ENCODE assay signal across 17 mouse cellular contexts in the genomic region with DNA sequence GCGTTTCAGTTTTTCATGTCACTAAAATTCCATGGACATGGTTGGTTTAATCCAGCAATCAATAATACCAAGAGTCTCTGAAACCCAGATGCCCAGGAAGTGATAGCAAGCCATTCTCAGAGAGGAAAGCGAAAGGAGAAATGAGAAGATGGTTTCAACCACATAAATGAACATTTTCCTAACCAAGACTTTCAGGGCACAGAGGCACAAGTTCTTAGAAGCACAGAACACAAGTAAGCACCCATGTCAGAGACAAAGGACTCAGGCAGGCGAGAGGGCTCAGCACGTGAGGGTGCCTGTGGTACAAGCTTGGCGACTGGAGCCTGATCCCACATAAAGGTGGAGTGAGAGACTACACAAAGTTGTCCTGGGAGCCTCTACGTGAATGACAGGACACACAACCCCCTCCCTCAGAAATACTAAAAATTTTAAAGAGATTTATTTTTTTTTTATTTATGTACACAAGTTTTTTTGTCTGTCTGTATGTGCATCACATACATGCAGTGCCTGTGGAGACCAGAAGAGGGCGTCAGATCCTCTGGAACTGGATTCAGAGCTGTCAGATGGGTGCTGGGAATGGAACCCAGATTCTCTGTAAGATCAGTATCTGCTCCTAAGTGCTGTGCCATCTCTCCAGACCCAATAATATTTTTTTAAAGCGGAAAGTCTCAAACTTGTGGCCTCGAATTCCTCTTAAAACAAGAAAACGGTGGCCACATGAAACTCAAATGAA. TPM values are rescaled to one million over a fixed set of nuclear protein-coding genes. Genes with fewer than 3 reads are reported as not detected.
DNase-seq lines count a peak whose midpoint lies in the region; ATAC-seq and TF ChIP-seq lines count a peak whose summit lies in the region.
"Had no signal": no experiment of that assay in that cellular context is flagged by ENCODE, and none has a peak within 500 bp of the region (broad histone marks: within the 10 kb centered on the region; RNA-seq: fewer than 3 reads in every experiment).

No protein-coding gene starts in this region.

- H3K36me3 ChIP-seq in lung, postnatal 0 days (ENCODE audit: insufficient read depth, low read length) = no peaks in the 10 kb centered on the region
- no peaks in the 10 kb centered on the region for H3K36me3 ChIP-seq in splenic B cell, adult 2 months (ENCODE audit: control insufficient read depth, insufficient read depth, low read length, poor library complexity, severe bottlenecking)
- H3K36me3 ChIP-seq: embryonic facial prominence, embryonic 12.5 days; forebrain, embryonic 15.5 days; heart, embryonic 13.5 days had no signal

- TF ChIP-seq EP300 in lung, postnatal 0 days (IDR thresholded peaks at IDR 0.05) = no peak

- no peak overlapping the region for H3K27ac ChIP-seq in lung, postnatal 0 days (ENCODE audit: low read length)
- H3K27ac ChIP-seq: embryonic facial prominence, embryonic 12.5 days; forebrain, embryonic 15.5 days; heart, embryonic 13.5 days had no signal

- no peaks in the 10 kb centered on the region for H3K4me1 ChIP-seq in lung, postnatal 0 days (ENCODE audit: insufficient read depth, low read depth, low read length)
- H3K4me1 ChIP-seq in lung, adult 2 months (ENCODE audit: control insufficient read depth, insufficient read depth, low read length) = no peaks in the 10 kb centered on the region
- H3K4me1 ChIP-seq: embryonic facial prominence, embryonic 12.5 days; forebrain, embryonic 15.5 days had no signal

- no peaks in the 10 kb centered on the region for H3K9me3 ChIP-seq in lung, postnatal 0 days (ENCODE audit: low read length)
- H3K9me3 ChIP-seq: embryonic facial prominence, embryonic 12.5 days; forebrain, embryonic 15.5 days; heart, embryonic 13.5 days had no signal

- H3K9ac ChIP-seq in lung, postnatal 0 days (replicated peaks; ENCODE audit: low read depth) = no peak overlapping the region
- H3K9ac ChIP-seq: embryonic facial prominence, embryonic 12.5 days; forebrain, embryonic 15.5 days; heart, embryonic 13.5 days had no signal

- ATAC-seq in lung, postnatal 0 days = no peak
- ATAC-seq: forebrain, embryonic 15.5 days; hindbrain, embryonic 16.5 days; inflammation-experienced regulatory T-cells, adult 6 months had no signal

- no peak for DNase-seq in lung, postnatal 0 days (ENCODE audit: low spot score)
- no peak for DNase-seq in lung, adult 2 months
- DNase-seq in ES-CJ7 (ENCODE audit: low read depth, low spot score) = peak; percentile 31
- peak; percentile 5 for DNase-seq in splenic B cell, adult 2 months (ENCODE audit: low read depth, low spot score)
- no peak for DNase-seq in thymus, postnatal 0 days (ENCODE audit: low spot score)
- DNase-seq in testis, postnatal 10 days (ENCODE audit: low spot score) = no peak
- DNase-seq: adrenal gland, postnatal 10 days; cerebellum, adult 11 months; cerebellum, adult 8-10 months; cerebellum, postnatal 25 days; gastrocnemius, postnatal 10 days; heart, postnatal 36 days had no signal

- H3K4me2 ChIP-seq in lung, postnatal 0 days (replicated peaks; ENCODE audit: low read depth, low read length) = no peak overlapping the region
- H3K4me2 ChIP-seq: embryonic facial prominence, embryonic 12.5 days; forebrain, embryonic 15.5 days; heart, embryonic 13.5 days had no signal

- WGBS in lung, postnatal 0 days = 88% methylated on average over 10 of the region's 10 CpGs
- WGBS in lung, adult 2 months = 87% methylated on average over 10 of the region's 10 CpGs

- TF ChIP-seq CTCF in lung, postnatal 0 days (IDR thresholded peaks at IDR 0.05) = peak; percentile 26
- TF ChIP-seq CTCF in lung, adult 2 months (IDR thresholded peaks at IDR 0.05; ENCODE audit: insufficient read depth, low read length) = no peak

- no peak overlapping the region for H3K4me3 ChIP-seq in lung, postnatal 0 days (ENCODE audit: low read depth, low read length)
- no peak overlapping the region for H3K4me3 ChIP-seq in lung, adult 2 months (replicated peaks; ENCODE audit: extremely low read depth, low read depth, low read length)
- H3K4me3 ChIP-seq: embryonic facial prominence, embryonic 12.5 days; forebrain, embryonic 15.5 days; heart, embryonic 13.5 days had no signal

- no peak for TF ChIP-seq POLR2A in lung, adult 2 months (IDR thresholded peaks at IDR 0.05; ENCODE audit: borderline replicate concordance, extremely low read depth, low read depth, low read length)

- no peaks in the 10 kb centered on the region for H3K27me3 ChIP-seq in lung, postnatal 0 days (replicated peaks; ENCODE audit: insufficient read depth, low read length)
- no peaks in the 10 kb centered on the region for H3K27me3 ChIP-seq in splenic B cell, adult 2 months (ENCODE audit: control insufficient read depth, insufficient read depth, low read length, poor library complexity, severe bottlenecking)
- H3K27me3 ChIP-seq: embryonic facial prominence, embryonic 12.5 days; forebrain, embryonic 15.5 days had no signal

RNA-seq across cellular contexts. Expression of a gene that starts 23.7 kb away (rescaled TPM):
- 35.7 and 40.5 TPM in 2 replicates for polyA plus RNA-seq in lung, postnatal 0 days (2015; fragmentation: Nextera tagmentation; extraction: Ambion mirVana)
- polyA plus RNA-seq in lung, adult 2 months (2012; rRNA removed) = 59.4 and 80.1 TPM in 2 replicates
- 8.9 and 10.4 TPM in 2 replicates for polyA plus RNA-seq in thymus, postnatal 0 days (2015; fragmentation: Nextera tagmentation; extraction: Ambion mirVana)
- polyA plus RNA-seq: inflammation-experienced regulatory T-cells, adult 6 months had no signal

Comparison
In these comparisons a context has a peak if more than half of its experiments do, and no peak if none do; other contexts are left out.
1. DNase-seq: peak in ES-CJ7 (single experiment) and splenic B cell, adult 2 months (single experiment); none in lung, postnatal 0 days (single experiment), lung, adult 2 months (single experiment), thymus, postnatal 0 days (single experiment) and testis, postnatal 10 days (single experiment).